ENCODE assay signal across 18 mouse cellular contexts in the genomic region with DNA sequence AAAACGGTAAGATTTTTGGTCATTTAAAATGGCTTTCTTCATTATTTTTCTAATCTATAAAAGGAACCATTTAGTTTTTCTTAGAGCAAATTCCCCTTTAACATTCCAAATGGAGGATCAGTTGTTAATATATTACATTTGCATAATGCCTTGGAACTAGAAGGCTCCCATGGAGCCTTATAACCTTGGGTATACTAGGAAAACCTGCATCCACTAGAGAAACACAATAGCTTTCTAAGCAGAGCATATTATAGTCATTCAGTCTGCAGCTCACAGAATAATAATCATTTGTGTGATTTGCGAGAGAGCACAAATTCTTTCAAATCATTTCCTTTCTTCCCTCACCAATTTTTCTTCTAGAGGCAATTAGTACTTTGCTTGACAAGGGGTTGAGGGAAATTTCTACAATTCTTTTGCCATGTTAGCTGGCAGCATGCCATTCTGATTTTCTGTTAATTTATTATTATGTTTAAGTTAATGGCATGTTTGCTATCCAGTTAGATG.
"Had no signal": no experiment of that assay in that cellular context is flagged by ENCODE, and none has a peak within 500 bp of the region (broad histone marks: within the 10 kb centered on the region; RNA-seq: fewer than 3 reads in every experiment).

No protein-coding gene starts in this region.

- H3K9me3 ChIP-seq: limb, embryonic 12.5 days; limb, embryonic 15.5 days; midbrain, embryonic 12.5 days had no signal

- H3K4me2 ChIP-seq: limb, embryonic 12.5 days; limb, embryonic 15.5 days; liver, embryonic 11.5 days; midbrain, embryonic 12.5 days had no signal

- H3K4me1 ChIP-seq: limb, embryonic 12.5 days; limb, embryonic 15.5 days; midbrain, embryonic 12.5 days had no signal

- H3K4me3 ChIP-seq: limb, embryonic 12.5 days; limb, embryonic 15.5 days; midbrain, embryonic 12.5 days; myocyte had no signal

- H3K9ac ChIP-seq: limb, embryonic 12.5 days; limb, embryonic 15.5 days; liver, embryonic 14.5 days; liver, postnatal 0 days; midbrain, embryonic 12.5 days had no signal

- H3K36me3 ChIP-seq: limb, embryonic 12.5 days; limb, embryonic 15.5 days; midbrain, embryonic 12.5 days had no signal

- H3K27ac ChIP-seq: kidney, postnatal 0 days; limb, embryonic 12.5 days; limb, embryonic 15.5 days; liver, embryonic 14.5 days; midbrain, embryonic 12.5 days; stomach, postnatal 0 days had no signal

- ATAC-seq: liver, postnatal 0 days; midbrain, embryonic 16.5 days had no signal

- H3K27me3 ChIP-seq: limb, embryonic 12.5 days; limb, embryonic 15.5 days; midbrain, embryonic 12.5 days had no signal

- DNase-seq: kidney, adult 2 months; kidney, postnatal 25 days; left cerebral cortex, postnatal 4 days; liver, postnatal 0 days; lung, postnatal 14 days; lung, postnatal 4 days; thymus, adult 2 months; thymus, postnatal 14 days; thymus, postnatal 4 days had no signal
